Mouse (Mus musculus) cortical plate, adult 2 months (tissue): ENCODE data around the gene Lrch3.

Experiments
- CTCF ChIP-seq: fragments of 200-500 bp; IDR thresholded peaks from 2 replicates; pipeline ENCODE4 v1.5.1; 2011; ENCODE audit warnings: mild to moderate bottlenecking, control low read depth, low read length; ENCODE audit not compliant: insufficient read depth; ENCODE audit errors: extremely low read depth
- POLR2A ChIP-seq: fragments of 200-500 bp; IDR thresholded peaks from 2 replicates; pipeline ENCODE4 v1.6.1; 2011; ENCODE audit warnings: mild to moderate bottlenecking, low read length, control low read depth; ENCODE audit not compliant: insufficient read depth; ENCODE audit errors: extremely low read depth

- TF ChIP-seq CTCF (no peak), POLR2A (no peak)
Observed at GRCm38 (mm10) chr16:33053141-33053540, 139.2 kb downstream of the Lrch3 start.
